Mouse (Mus musculus): ENCODE data around the gene Ikzf2. TPM values are rescaled to one million over a fixed set of nuclear protein-coding genes. Genes with fewer than 3 reads are reported as not detected.

Ikzf2 gene
- polyA plus RNA-seq (2011; ENCODE audit: insufficient read length, low read depth, missing spikeins): 11.1 and 13.0 TPM in 2 replicates

DNA sequence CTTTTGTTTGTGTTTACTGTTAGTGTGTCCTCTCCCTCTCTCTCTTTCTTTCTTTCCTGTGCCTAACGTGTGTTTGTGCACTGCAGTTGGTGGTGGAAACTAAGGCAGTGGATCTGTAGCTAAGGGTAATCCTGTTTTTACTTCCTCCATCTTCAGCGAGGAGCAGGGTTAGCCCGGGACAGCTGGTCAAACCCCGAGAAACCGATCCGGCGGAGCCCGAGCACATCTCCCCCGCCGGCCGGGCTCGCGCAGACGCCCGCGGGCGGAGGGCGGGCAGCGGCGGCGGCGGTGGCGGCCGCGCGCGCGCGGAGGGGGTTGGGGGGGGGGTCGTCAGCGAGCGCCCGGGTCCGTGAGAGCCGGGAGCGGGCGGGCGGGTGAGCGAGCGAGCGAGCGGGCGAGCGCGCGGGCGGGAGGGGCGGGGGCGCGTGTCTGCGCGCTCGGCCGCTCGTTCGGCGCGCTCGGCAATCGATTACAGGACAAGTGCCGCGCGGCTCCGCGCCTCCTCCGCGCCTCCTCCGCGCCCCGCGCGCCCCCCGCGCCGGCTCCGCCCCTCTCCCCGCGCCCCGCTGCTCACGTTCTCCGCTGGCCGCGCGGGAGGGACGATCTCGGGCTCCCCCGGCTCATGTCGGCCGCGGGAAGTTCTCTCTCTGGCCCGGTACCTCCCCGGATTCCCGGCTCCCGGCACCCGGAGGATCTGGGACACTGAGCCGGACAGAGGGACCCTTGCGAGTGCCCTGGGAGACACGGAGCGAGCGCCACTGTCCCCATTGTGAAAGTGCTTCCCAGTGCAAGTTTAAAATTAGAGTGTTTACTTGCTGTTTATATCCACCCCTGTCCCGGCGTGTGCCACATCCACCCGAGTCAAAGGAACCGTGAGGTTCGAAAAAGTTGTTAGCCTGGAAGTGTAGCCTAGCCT lies at the start of gene Ikzf2:
TSS of gene Ikzf2 (minus strand) at position 170 of the 916 bp plus-strand sequence.
- peak; percentile 71 for TF ChIP-seq POLR2A (IDR thresholded peaks at IDR 0.05; ENCODE audit: low read depth, low read length)
- TF ChIP-seq CTCF (IDR thresholded peaks at IDR 0.05; ENCODE audit: borderline replicate concordance, insufficient read depth, low read length): no peak
- peak within 1 kb of the TSS; percentile 99 for H3K4me3 ChIP-seq (ENCODE audit: insufficient read depth, low read length)
- H3K27ac ChIP-seq (ENCODE audit: insufficient read depth, low read length): peak within 1 kb of the TSS; percentile 96
- peaks cover 5% of the 10 kb centered on the region for H3K4me1 ChIP-seq (ENCODE audit: control insufficient read depth, insufficient read depth, low read length)

DNA sequence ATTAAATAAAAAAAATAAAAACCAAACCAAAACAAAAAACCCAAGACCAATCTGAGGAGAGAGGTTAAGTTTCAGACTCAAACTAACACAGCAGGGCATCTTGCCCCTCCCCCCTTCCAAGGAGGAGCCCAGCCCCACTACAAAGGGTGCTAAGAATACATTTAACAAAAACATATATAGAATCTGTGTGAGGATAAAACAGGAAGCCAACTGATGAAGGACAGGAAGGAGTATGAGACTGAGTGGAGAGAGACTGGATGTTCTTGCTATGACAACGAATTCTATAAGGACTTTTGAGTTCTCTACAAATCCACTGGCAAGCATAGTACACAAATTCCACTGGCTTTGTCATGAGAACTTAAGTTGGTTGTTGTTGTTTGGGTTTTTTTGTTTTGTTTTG lies 42.7 kb upstream of the Ikzf2 start:
- Histone ChIP-seq H3K27ac (ENCODE audit: insufficient read depth, low read length) (no peak overlapping the region), H3K4me1 (ENCODE audit: control insufficient read depth, insufficient read depth, low read length) (no peaks in the 10 kb centered on the region), H3K4me3 (ENCODE audit: insufficient read depth, low read length) (no peak overlapping the region)
- no peak for TF ChIP-seq POLR2A (IDR thresholded peaks at IDR 0.05; ENCODE audit: low read depth, low read length)
- TF ChIP-seq CTCF (IDR thresholded peaks at IDR 0.05; ENCODE audit: borderline replicate concordance, insufficient read depth, low read length): no peak

- H3K4me3 ChIP-seq (ENCODE audit: insufficient read depth, low read length): no peak overlapping the region
- H3K4me1 ChIP-seq (ENCODE audit: control insufficient read depth, insufficient read depth, low read length): no peaks in the 10 kb centered on the region
- no peak overlapping the region for H3K27ac ChIP-seq (ENCODE audit: insufficient read depth, low read length)
- TF ChIP-seq POLR2A (IDR thresholded peaks at IDR 0.05; ENCODE audit: low read depth, low read length) (no peak), CTCF (IDR thresholded peaks at IDR 0.05; ENCODE audit: borderline replicate concordance, insufficient read depth, low read length) (no peak)
Observed at GRCm38 (mm10) chr1:69729031-69729679, 42.1 kb upstream of the Ikzf2 start.

DNA sequence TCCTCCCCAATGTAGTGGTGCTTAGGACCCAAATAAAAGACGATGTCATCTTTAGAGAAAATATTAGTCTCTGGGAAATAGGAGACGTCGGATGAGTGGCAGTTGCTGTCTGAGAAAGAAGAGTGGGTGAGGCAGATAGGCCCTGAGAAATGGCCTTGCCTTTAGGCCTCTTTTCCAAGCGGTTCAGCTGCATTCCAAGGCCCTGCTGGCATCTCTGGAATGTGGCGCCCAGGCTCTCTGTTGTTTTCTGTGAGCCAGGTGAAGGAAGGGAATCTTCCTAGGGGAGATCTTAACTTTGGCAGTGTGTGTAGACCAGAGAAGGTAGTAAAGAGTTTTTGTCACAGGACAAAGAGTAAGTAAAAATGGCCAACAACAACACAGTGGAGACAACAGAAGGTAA lies 40.9 kb upstream of the Ikzf2 start:
- no peak overlapping the region for H3K27ac ChIP-seq (ENCODE audit: insufficient read depth, low read length)
- no peaks in the 10 kb centered on the region for H3K4me1 ChIP-seq (ENCODE audit: control insufficient read depth, insufficient read depth, low read length)
- no peak overlapping the region for H3K4me3 ChIP-seq (ENCODE audit: insufficient read depth, low read length)
- TF ChIP-seq POLR2A (IDR thresholded peaks at IDR 0.05; ENCODE audit: low read depth, low read length) (no peak), CTCF (IDR thresholded peaks at IDR 0.05; ENCODE audit: borderline replicate concordance, insufficient read depth, low read length) (no peak)

GRCm38 (mm10) chr1:69717107-69717506 lies 30.1 kb upstream of the Ikzf2 start:
- Histone ChIP-seq H3K4me3 (ENCODE audit: insufficient read depth, low read length) (no peak overlapping the region), H3K4me1 (ENCODE audit: control insufficient read depth, insufficient read depth, low read length) (no peaks in the 10 kb centered on the region), H3K27ac (ENCODE audit: insufficient read depth, low read length) (no peak overlapping the region)
- no peak for TF ChIP-seq POLR2A (IDR thresholded peaks at IDR 0.05; ENCODE audit: low read depth, low read length)
- no peak for TF ChIP-seq CTCF (IDR thresholded peaks at IDR 0.05; ENCODE audit: borderline replicate concordance, insufficient read depth, low read length)

GRCm38 (mm10) chr1:69708571-69708970 lies 21.5 kb upstream of the Ikzf2 start:
- no peak for TF ChIP-seq CTCF (IDR thresholded peaks at IDR 0.05; ENCODE audit: borderline replicate concordance, insufficient read depth, low read length)
- TF ChIP-seq POLR2A (IDR thresholded peaks at IDR 0.05; ENCODE audit: low read depth, low read length): no peak
- H3K4me1 ChIP-seq (ENCODE audit: control insufficient read depth, insufficient read depth, low read length): no peaks in the 10 kb centered on the region
- H3K27ac ChIP-seq (ENCODE audit: insufficient read depth, low read length): no peak overlapping the region
- no peak overlapping the region for H3K4me3 ChIP-seq (ENCODE audit: insufficient read depth, low read length)

GRCm38 (mm10) chr1:69703506-69704156 lies 16.6 kb upstream of the Ikzf2 start:
- Histone ChIP-seq H3K4me1 (ENCODE audit: control insufficient read depth, insufficient read depth, low read length) (no peaks in the 10 kb centered on the region), H3K4me3 (ENCODE audit: insufficient read depth, low read length) (no peak overlapping the region), H3K27ac (ENCODE audit: insufficient read depth, low read length) (no peak overlapping the region)
- TF ChIP-seq CTCF (IDR thresholded peaks at IDR 0.05; ENCODE audit: borderline replicate concordance, insufficient read depth, low read length) (no peak), POLR2A (IDR thresholded peaks at IDR 0.05; ENCODE audit: low read depth, low read length) (no peak)

- Histone ChIP-seq H3K27ac (ENCODE audit: insufficient read depth, low read length) (no peak overlapping the region), H3K4me1 (ENCODE audit: control insufficient read depth, insufficient read depth, low read length) (no peaks in the 10 kb centered on the region)
- TF ChIP-seq POLR2A (IDR thresholded peaks at IDR 0.05; ENCODE audit: low read depth, low read length) (no peak), CTCF (IDR thresholded peaks at IDR 0.05; ENCODE audit: borderline replicate concordance, insufficient read depth, low read length) (no peak)
Observed at GRCm38 (mm10) chr1:69691946-69692345, 4.9 kb upstream of the Ikzf2 start.

DNA sequence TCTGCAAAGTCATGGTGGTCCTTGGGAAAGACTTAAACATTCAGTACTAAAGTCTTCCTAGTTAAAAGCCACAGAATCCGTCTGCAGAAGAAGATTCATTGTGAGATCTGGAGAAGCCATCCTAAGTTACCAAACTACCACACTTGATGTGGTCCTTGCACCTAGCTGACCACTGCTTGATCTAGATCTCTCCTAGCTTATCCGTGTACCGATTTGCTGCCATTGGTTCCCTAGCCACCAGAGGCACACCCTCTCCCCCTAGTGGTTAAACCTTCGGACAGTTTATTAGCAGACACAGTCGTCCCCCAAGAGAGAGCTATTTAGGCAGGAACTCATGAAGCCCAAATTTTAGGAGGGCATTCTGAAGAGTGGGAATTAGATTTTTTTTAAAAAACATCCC lies 1.9 kb upstream of the Ikzf2 start:
- Histone ChIP-seq H3K4me3 (ENCODE audit: insufficient read depth, low read length) (no peak overlapping the region), H3K4me1 (ENCODE audit: control insufficient read depth, insufficient read depth, low read length) (peaks cover 3% of the 10 kb centered on the region), H3K27ac (ENCODE audit: insufficient read depth, low read length) (no peak overlapping the region)
- TF ChIP-seq CTCF (IDR thresholded peaks at IDR 0.05; ENCODE audit: borderline replicate concordance, insufficient read depth, low read length) (peak; percentile 72; the same call in 1 of the 2 replicates), POLR2A (IDR thresholded peaks at IDR 0.05; ENCODE audit: low read depth, low read length) (0 out of 2 replicates have a peak, but pooled peaks have one; percentile 19)

More at GRCm38 (mm10) chr1:69691946-69692345, 4.9 kb upstream of the Ikzf2 start:
- no peak overlapping the region for H3K4me3 ChIP-seq (ENCODE audit: insufficient read depth, low read length)

Data from embryonic fibroblast, embryonic 13.5 days (primary cell).